9 mouse cellular contexts compared by ENCODE assay signal in the genomic region with DNA sequence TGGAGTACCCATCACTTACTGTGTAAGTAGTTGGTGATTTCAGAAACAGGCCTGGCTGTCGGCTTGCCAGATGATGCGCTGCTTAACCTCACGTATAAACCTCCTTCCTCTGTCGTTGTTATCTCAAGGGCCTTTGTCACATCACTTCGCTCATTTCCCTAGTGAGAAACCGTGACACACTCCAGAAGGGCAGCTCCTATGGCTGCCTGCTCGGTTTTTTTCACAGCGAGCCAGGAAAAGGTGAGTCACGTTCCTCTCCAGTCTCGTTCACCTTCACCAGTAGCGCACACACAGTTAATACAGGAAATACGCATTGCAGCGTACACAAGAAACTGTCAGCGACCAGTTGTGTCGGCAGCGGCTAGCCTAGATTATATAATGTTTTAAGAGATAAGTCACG. TPM values are rescaled to one million over a fixed set of nuclear protein-coding genes. Genes with fewer than 3 reads are reported as not detected.
DNase-seq lines count a peak whose midpoint lies in the region; ATAC-seq and TF ChIP-seq lines count a peak whose summit lies in the region.
"Had no signal": no experiment of that assay in that cellular context is flagged by ENCODE, and none has a peak within 500 bp of the region (broad histone marks: within the 10 kb centered on the region; RNA-seq: fewer than 3 reads in every experiment).

No protein-coding gene starts in this region.

- 81% methylated on average over 17 of the region's 17 CpGs for WGBS in forebrain, embryonic 12.5 days
- WGBS in forebrain, embryonic 10.5 days = 88% methylated on average over 17 of the region's 17 CpGs
- 71% methylated on average over 17 of the region's 17 CpGs for WGBS in forebrain, postnatal 0 days
- 65% methylated on average over 17 of the region's 17 CpGs for WGBS in kidney, embryonic 14.5 days
- 68% methylated on average over 17 of the region's 17 CpGs for WGBS in midbrain, embryonic 15.5 days

- H3K9ac ChIP-seq in forebrain, embryonic 12.5 days = no peak overlapping the region
- H3K9ac ChIP-seq in forebrain, postnatal 0 days = no peak overlapping the region
- no peak overlapping the region for H3K9ac ChIP-seq in kidney, embryonic 14.5 days (ENCODE audit: low read depth, low read length)
- no peak overlapping the region for H3K9ac ChIP-seq in midbrain, embryonic 15.5 days
- H3K9ac ChIP-seq: embryonic facial prominence, embryonic 15.5 days had no signal

- peak overlapping the region; percentile 16; the same call in 1 of the 2 replicates for H3K27ac ChIP-seq in forebrain, embryonic 12.5 days
- H3K27ac ChIP-seq in forebrain, embryonic 10.5 days = no peak overlapping the region
- H3K27ac ChIP-seq in forebrain, postnatal 0 days (ENCODE audit: low read depth, low read length) = 0 out of 2 replicates have a peak overlapping the region, but pooled peaks have one; percentile 16
- H3K27ac ChIP-seq in kidney, embryonic 14.5 days (ENCODE audit: low read depth, low read length) = peak overlapping the region; percentile 81; the same call in 1 of the 2 replicates
- peak overlapping the region; percentile 98 for H3K27ac ChIP-seq in midbrain, embryonic 15.5 days

- H3K36me3 ChIP-seq in forebrain, embryonic 12.5 days (replicated peaks) = no peaks in the 10 kb centered on the region
- H3K36me3 ChIP-seq in forebrain, embryonic 10.5 days (replicated peaks) = no peaks in the 10 kb centered on the region
- H3K36me3 ChIP-seq in forebrain, postnatal 0 days (ENCODE audit: insufficient read depth) = no peaks in the 10 kb centered on the region
- H3K36me3 ChIP-seq in kidney, embryonic 14.5 days (ENCODE audit: control insufficient read depth, insufficient read depth, low read length) = no peaks in the 10 kb centered on the region
- no peaks in the 10 kb centered on the region for H3K36me3 ChIP-seq in midbrain, embryonic 15.5 days (replicated peaks)
- H3K36me3 ChIP-seq: embryonic facial prominence, embryonic 15.5 days had no signal

- H3K4me2 ChIP-seq in forebrain, embryonic 12.5 days = 0 out of 2 replicates have a peak overlapping the region, but pooled peaks have one; percentile 2
- no peak overlapping the region; the same call in 1 of the 2 replicates for H3K4me2 ChIP-seq in forebrain, postnatal 0 days (ENCODE audit: low read depth)
- peak overlapping the region; percentile 21 for H3K4me2 ChIP-seq in kidney, embryonic 14.5 days (replicated peaks; ENCODE audit: low read depth, low read length)
- peak overlapping the region; percentile 72 for H3K4me2 ChIP-seq in midbrain, embryonic 15.5 days

- no peak for TF ChIP-seq CTCF in forebrain, postnatal 0 days (IDR thresholded peaks at IDR 0.05; ENCODE audit: low read depth)

- no peaks in the 10 kb centered on the region for H3K27me3 ChIP-seq in forebrain, embryonic 12.5 days
- H3K27me3 ChIP-seq in forebrain, embryonic 10.5 days (ENCODE audit: poor library complexity, severe bottlenecking) = 0 out of 2 replicates have a peak, but pooled peaks cover 11% of the 10 kb centered on the region
- H3K27me3 ChIP-seq in forebrain, postnatal 0 days (ENCODE audit: insufficient read depth, low read length) = no peaks in the 10 kb centered on the region
- no peaks in the 10 kb centered on the region for H3K27me3 ChIP-seq in kidney, embryonic 14.5 days (ENCODE audit: control insufficient read depth, insufficient read depth, low read length)
- no peaks in the 10 kb centered on the region for H3K27me3 ChIP-seq in midbrain, embryonic 15.5 days (replicated peaks)
- H3K27me3 ChIP-seq: embryonic facial prominence, embryonic 15.5 days had no signal

- no peaks in the 10 kb centered on the region for H3K9me3 ChIP-seq in forebrain, embryonic 12.5 days
- no peaks in the 10 kb centered on the region for H3K9me3 ChIP-seq in forebrain, embryonic 10.5 days
- no peaks in the 10 kb centered on the region for H3K9me3 ChIP-seq in forebrain, postnatal 0 days (ENCODE audit: low read length)
- no peaks in the 10 kb centered on the region for H3K9me3 ChIP-seq in kidney, embryonic 14.5 days (ENCODE audit: control insufficient read depth, low read length)
- no peaks in the 10 kb centered on the region for H3K9me3 ChIP-seq in midbrain, embryonic 15.5 days
- H3K9me3 ChIP-seq: embryonic facial prominence, embryonic 15.5 days had no signal

- peaks cover 19% of the 10 kb centered on the region for H3K4me1 ChIP-seq in forebrain, embryonic 12.5 days
- peaks cover 37% of the 10 kb centered on the region for H3K4me1 ChIP-seq in forebrain, embryonic 10.5 days
- H3K4me1 ChIP-seq in forebrain, postnatal 0 days (ENCODE audit: insufficient read depth) = peaks cover 12% of the 10 kb centered on the region
- H3K4me1 ChIP-seq in kidney, embryonic 14.5 days (ENCODE audit: control insufficient read depth, insufficient read depth, low read length) = peaks cover 56% of the 10 kb centered on the region
- H3K4me1 ChIP-seq in midbrain, embryonic 15.5 days = peaks cover 29% of the 10 kb centered on the region

- ATAC-seq in forebrain, embryonic 12.5 days (ENCODE audit: low FRiP score) = no peak
- no peak for ATAC-seq in forebrain, postnatal 0 days
- ATAC-seq in kidney, embryonic 14.5 days (ENCODE audit: low FRiP score, low TSS enrichment) = no peak
- no peak for ATAC-seq in midbrain, embryonic 15.5 days (replicated peaks)

- DNase-seq in forebrain, embryonic 10.5 days (ENCODE audit: extremely low spot score, low spot score) = no peak
- peak; percentile 94 for DNase-seq in CD4-positive helper T cell, adult 2 months (ENCODE audit: low read depth, low spot score)
- no peak for DNase-seq in forebrain, postnatal 0 days
- DNase-seq in left cerebral cortex, adult 18-20 months (ENCODE audit: low spot score in 2 of 2) = no peak
- no peak for DNase-seq in testis, postnatal 10 days (ENCODE audit: low spot score)

- H3K4me3 ChIP-seq in forebrain, embryonic 12.5 days (replicated peaks) = no peak overlapping the region
- no peak overlapping the region for H3K4me3 ChIP-seq in forebrain, embryonic 10.5 days
- H3K4me3 ChIP-seq in forebrain, postnatal 0 days (ENCODE audit: low read depth, low read length) = no peak overlapping the region
- H3K4me3 ChIP-seq in kidney, embryonic 14.5 days (ENCODE audit: low read length) = no peak overlapping the region
- H3K4me3 ChIP-seq in midbrain, embryonic 15.5 days = no peak overlapping the region

RNA-seq across cellular contexts. Expression of a gene that starts 33.7 kb away (rescaled TPM):
- 3.7 and 4.2 TPM in 2 replicates for polyA plus RNA-seq in forebrain, embryonic 12.5 days (2016; fragmentation: Nextera tagmentation; extraction: Ambion mirVana)
- 2.5 and 2.8 TPM in 2 replicates for polyA plus RNA-seq in forebrain, embryonic 10.5 days (2016; fragmentation: Nextera tagmentation; extraction: Ambion mirVana)
- total RNA-seq in forebrain, postnatal 0 days (2014; rRNA removed) = 6.4 and 6.5 TPM in 2 replicates
- polyA plus RNA-seq in forebrain, postnatal 0 days (2015; fragmentation: Nextera tagmentation; extraction: Ambion mirVana) = 1.3 and 1.9 TPM in 2 replicates
- 7.3 and 7.7 TPM in 2 replicates for polyA plus RNA-seq in kidney, embryonic 14.5 days (2014; fragmentation: Nextera tagmentation; extraction: Ambion mirVana)
- 2.5 and 3.0 TPM in 2 replicates for polyA plus RNA-seq in midbrain, embryonic 15.5 days (2015; fragmentation: Nextera tagmentation; extraction: Ambion mirVana)
- total RNA-seq in left cerebral cortex, adult 18-20 months (2021) = 10 to 100 TPM; 18.3 to 20.2 TPM
